Mouse (Mus musculus): ENCODE data around the gene Trim2. TPM values are rescaled to one million over a fixed set of nuclear protein-coding genes. Genes with fewer than 3 reads are reported as not detected.

Gene Trim2
- total RNA-seq, 2 experiments from 2014 or later, result 6.4 to 7.5 TPM

GRCm38 (mm10) chr3:84294734-84295133, 11.9 kb downstream of the Trim2 start:
- intact Hi-C loops (cut with DNase I), result no loop called here
- no peak for DNase-seq (ENCODE audit: low spot score)

GRCm38 (mm10) chr3:84293666-84294595, 12.7 kb downstream of the Trim2 start:
- DNase-seq (ENCODE audit: low spot score), result no peak
- intact Hi-C loops (cut with DNase I), result no loop called here

GRCm38 (mm10) chr3:84292238-84292637, 14.4 kb downstream of the Trim2 start:
- no peak for DNase-seq (ENCODE audit: low spot score)
- intact Hi-C loops (cut with DNase I), result no loop called here

DNA sequence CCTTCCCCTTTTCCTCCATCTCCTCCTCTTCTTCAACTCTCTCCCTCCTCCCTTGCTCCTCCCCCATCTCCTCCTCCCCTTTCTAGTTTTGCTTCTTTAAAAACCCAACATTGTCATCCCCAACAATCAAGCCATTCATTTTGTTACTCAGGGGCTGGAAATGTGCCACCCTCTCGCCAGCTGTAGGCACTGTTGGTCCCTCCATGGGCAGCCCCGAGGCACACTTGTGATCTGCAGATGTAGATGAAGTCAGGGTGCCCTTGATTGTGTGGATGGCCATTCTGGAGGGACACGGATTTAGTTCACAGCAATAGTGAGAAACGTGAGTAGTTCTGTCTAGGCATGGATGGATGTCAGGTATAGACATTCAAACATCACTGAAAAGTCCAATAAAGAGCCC, 17.7 kb downstream of the Trim2 start:
- intact Hi-C loops (cut with DNase I), result no loop called here

GRCm38 (mm10) chr3:84287256-84287655, 19.4 kb downstream of the Trim2 start:
- intact Hi-C loops (cut with DNase I), result no loop called here

More for the DNA sequence above, 17.7 kb downstream of the Trim2 start:
- no peak for DNase-seq (ENCODE audit: low spot score)

DNA sequence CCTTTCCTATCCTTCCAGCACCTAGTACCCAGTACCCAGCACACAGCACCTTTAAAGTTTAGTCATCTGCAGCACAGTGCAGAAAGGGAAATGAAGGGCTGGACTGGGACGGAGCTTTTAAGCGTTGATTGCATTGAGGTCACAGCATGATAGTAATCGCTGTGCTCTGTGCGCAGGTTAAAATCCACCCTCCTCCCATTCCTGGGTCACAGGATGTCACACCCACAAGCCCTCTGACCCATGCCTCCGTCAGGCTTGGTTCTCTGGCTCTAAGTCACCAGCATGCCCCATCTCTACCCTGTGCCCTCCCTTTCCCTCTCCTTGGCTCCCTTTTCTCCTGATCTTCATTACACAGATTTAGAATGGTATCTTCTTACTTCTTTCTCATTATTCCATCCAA, 20.4 kb downstream of the Trim2 start:
- intact Hi-C loops (cut with DNase I), result no loop called here
- DNase-seq (ENCODE audit: low spot score), result no peak

More at GRCm38 (mm10) chr3:84287256-84287655, 19.4 kb downstream of the Trim2 start:
- DNase-seq (ENCODE audit: low spot score), result no peak

DNA sequence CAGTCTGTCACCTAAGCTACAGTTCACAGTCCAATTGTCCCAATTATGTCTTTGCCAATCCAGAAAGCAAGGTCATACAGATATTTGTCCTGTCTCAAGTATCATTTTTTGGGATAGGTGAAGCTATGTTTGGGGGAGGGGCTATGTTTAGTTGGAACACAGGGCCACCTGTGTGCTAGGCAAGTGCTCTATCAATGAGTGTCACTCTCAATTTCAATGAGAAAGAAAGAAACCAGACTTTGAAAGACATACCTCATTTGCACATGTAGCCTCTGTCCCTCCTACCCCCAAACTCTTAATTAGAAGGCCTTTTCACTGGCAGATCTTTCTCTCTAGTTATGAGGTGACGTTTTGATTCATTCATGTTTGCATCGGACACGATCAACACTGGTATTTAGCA, 21.9 kb downstream of the Trim2 start:
- intact Hi-C loops (cut with DNase I), result no loop called here
- DNase-seq (ENCODE audit: low spot score), result no peak

DNA sequence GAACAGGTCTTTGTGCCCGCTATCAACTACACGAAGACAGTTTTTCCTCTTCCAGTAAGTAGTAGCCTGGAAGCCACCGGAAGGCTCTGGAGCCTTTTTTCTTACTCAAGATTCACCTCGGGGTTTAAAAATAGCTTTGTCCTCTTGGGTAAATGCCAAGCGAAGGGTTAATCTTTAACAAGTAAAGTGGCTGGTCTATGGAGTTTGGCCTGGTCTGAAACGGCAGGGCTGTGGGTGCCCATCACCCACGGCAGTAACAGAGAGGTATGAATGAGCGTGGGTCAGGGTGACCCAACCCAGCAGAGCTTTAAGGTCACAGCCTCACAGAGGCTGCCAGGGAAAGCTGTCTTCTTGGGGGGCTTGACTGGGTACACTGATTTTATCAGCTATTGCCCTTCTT, 23.2 kb downstream of the Trim2 start:
- intact Hi-C loops (cut with DNase I), result no loop called here
- DNase-seq (ENCODE audit: low spot score), result no peak

GRCm38 (mm10) chr3:84281936-84282371, 24.7 kb downstream of the Trim2 start:
- intact Hi-C loops (cut with DNase I), result no loop called here
- no peak for DNase-seq (ENCODE audit: low spot score)

DNA sequence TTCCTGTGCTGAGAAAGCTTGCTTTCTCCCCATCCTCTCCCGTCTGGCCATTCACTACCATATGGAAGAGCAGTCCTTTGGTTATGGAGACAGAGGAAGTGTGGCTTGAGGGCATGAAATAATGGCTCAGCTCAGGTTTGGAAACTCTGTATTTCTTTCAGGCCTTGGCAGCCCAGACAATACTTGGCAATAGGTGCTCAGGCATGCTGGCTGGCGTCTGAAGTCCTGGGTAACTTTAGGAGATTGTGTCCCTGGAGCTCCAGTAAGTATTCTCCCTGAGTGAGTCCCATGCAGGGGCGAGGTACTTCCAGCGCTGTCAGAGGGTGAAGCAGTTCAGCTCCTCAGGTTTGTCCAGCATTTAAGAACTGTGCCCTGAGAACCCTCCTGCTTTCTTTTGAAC, 27.9 kb downstream of the Trim2 start:
- no peak for DNase-seq (ENCODE audit: low spot score)
- intact Hi-C loops (cut with DNase I), result no loop called here

GRCm38 (mm10) chr3:84275124-84275523, 31.6 kb downstream of the Trim2 start:
- DNase-seq (ENCODE audit: low spot score), result no peak
- intact Hi-C loops (cut with DNase I), result no loop called here

- DNase-seq (ENCODE audit: low spot score), result no peak
These were observed 34.2 kb downstream of the Trim2 start for GRCm38 (mm10) chr3:84272293-84273015.

GRCm38 (mm10) chr3:84271794-84272193, 34.9 kb downstream of the Trim2 start:
- no peak for DNase-seq (ENCODE audit: low spot score)
- intact Hi-C loops (cut with DNase I), result no loop called here

More at GRCm38 (mm10) chr3:84272293-84273015, 34.2 kb downstream of the Trim2 start:
- intact Hi-C loops (cut with DNase I), result no loop called here

- DNase-seq (ENCODE audit: low spot score), result no peak
- intact Hi-C loops (cut with DNase I), result no loop called here
These were observed 35.6 kb downstream of the Trim2 start for GRCm38 (mm10) chr3:84271058-84271457.

DNA sequence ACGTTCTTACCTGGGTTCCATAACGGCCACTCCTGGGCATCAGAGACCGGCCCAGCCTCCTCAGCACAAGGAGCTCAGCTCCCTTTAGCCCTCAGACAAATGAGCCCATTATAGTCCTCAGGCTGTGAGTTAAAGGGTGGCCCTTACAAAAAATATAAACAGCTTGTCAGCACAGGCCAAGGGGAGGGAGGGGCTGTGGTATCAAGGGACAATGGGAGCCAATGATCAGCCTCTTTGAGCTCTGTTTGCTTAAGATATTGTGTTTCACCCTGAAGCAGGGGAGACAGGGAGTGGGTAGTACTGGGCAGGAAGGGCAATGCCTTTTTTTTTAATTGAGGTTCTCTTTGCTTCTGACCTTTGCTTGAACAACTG, 36.1 kb downstream of the Trim2 start:
- no peak for DNase-seq (ENCODE audit: low spot score)
- intact Hi-C loops (cut with DNase I), result no loop called here

GRCm38 (mm10) chr3:84269987-84270623, 36.6 kb downstream of the Trim2 start:
- intact Hi-C loops (cut with DNase I), result loop anchor here (5.0 kb wide), 1 partner anchor 42 kb away; no protein-coding TSS in a partner anchor
- DNase-seq (ENCODE audit: low spot score), result no peak

GRCm38 (mm10) chr3:84268434-84268833, 38.2 kb downstream of the Trim2 start:
- no peak for DNase-seq (ENCODE audit: low spot score)
- intact Hi-C loops (cut with DNase I), result loop anchor here (5.0 kb wide), 1 partner anchor 44 kb away; no protein-coding TSS in a partner anchor

DNA sequence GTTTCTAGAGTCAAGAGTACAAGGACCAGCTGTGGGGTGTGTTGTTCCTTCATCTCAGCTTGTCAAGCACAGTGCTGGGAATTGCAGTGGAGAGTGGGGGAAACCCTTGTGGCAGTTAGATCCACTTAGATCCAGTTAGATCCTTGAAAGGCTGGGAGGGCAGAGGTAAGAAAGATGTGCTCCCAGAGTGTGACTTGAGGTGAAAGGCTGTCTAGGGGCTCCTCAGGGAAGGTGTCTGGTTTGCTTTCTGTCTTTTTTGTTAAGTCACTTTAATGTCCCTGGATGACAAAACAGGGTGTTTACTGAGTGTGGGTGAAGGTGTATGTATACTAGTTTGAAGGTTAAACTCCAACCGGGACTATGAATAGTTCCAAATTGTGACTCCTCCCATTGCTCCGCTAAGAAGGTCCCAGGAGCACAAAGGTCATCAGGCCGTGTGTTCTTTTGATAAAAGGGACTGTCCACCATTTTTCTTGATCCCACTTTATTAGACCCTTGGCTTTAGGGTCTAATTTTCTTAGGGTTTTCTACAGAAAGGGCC, 40.2 kb downstream of the Trim2 start:
- intact Hi-C loops (cut with DNase I), result loop anchor here (5.0 kb wide), 1 partner anchor 46 kb away; no protein-coding TSS in a partner anchor
- no peak for DNase-seq (ENCODE audit: low spot score)

DNA sequence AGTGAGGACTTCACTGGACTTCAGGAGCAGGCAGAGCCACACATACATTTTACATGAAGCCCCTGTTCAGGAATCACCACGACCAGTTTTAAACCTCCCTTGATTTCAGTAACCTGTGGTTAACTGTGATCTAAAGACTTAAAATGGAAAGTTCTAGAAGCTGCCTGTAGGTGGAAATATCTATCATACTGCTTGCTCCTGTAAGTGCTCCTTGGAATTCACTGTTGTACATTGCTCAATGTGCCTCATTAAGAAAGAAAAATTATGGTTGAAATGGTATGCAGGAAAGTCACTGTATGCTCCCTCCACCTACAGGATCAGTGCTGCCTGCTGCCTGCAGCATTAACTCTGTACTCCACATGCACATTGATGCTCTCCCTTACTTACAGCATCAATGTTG, 41.6 kb downstream of the Trim2 start:
- no peak for DNase-seq (ENCODE audit: low spot score)
- intact Hi-C loops (cut with DNase I), result loop anchor here (5.0 kb wide), 1 partner anchor 47 kb away; no protein-coding TSS in a partner anchor

DNA sequence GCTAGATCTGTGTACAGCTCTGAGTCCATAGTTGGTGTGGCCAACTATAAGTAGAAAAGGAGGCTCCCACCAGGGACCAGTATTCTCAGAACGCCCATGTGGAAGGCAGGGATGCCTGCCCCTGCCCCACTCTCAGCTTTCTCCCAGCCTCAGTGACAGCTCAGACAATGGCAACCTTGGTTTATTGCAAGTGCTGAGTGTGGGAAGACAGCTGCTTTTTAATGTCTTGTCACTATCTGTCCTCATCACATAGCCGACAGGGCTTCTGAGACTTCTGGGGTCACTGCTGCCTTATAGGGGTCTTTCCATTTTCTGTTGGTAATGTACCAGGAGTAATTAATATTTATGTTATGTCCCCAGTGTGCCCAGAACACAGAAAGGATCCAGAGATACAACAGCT, 42.3 kb downstream of the Trim2 start:
- intact Hi-C loops (cut with DNase I), result no loop called here
- no peak for DNase-seq (ENCODE audit: low spot score)
